Mouse (Mus musculus) liver, embryonic 14.5 days (tissue): ENCODE measurements at regions not wholly inside any gene's neighbourhood (a gene's known extent, or its start where the extent isn't known, plus 50 kb on each side); places are given as distances from the start of the nearest gene placed in this dataset.

ENCODE experiments used
- ATAC-seq: fragments of 200-750 bp; cut with Nextera tagmentation; 2 replicates; pipeline ENCODE4 v1.8.0; 2017; ENCODE audit warnings: moderate number of reproducible peaks, mild to moderate bottlenecking, moderate library complexity; ENCODE audit not compliant: insufficient read depth
- DNase-seq, 3 experiments: peaks; one replicate each; pipeline ENCODE4 v3.0.0-alpha.2; 2012 to 2013; ENCODE audit warnings: low read depth in 3 of 3, low spot score in 3 of 3
- H3K27ac ChIP-seq: fragments of 300-500 bp; sonication (generic); 2 replicates; pipeline ENCODE4 v1.5.1; 2014; ENCODE audit warnings: moderate library complexity, mild to moderate bottlenecking, control low read depth, inconsistent platforms
- H3K27me3 ChIP-seq: fragments of 300-500 bp; sonication (generic); 2 replicates; pipeline ENCODE4 v1.6.1; 2014; ENCODE audit warnings: mild to moderate bottlenecking, low read length, moderate library complexity; ENCODE audit not compliant: control insufficient read depth, insufficient read depth
- H3K36me3 ChIP-seq: fragments of 300-500 bp; sonication (generic); replicated peaks from 2 replicates; pipeline ENCODE4 v1.6.1; 2014; ENCODE audit warnings: low read depth; ENCODE audit not compliant: control insufficient read depth, insufficient read depth
- H3K4me1 ChIP-seq, 2 experiments: fragments of 200-500 bp in 1 of 2; fragments of 300-500 bp in 1 of 2; sonication (generic) in 1 of 2; replicated peaks; 2 replicates each; pipeline ENCODE4 v1.6.1; 2012 to 2014; ENCODE audit warnings: antibody characterized with exemption in 1 of 2, inconsistent platforms in 1 of 2, low read length in 1 of 2; ENCODE audit not compliant: control insufficient read depth in 2 of 2, insufficient read depth in 2 of 2
- H3K4me2 ChIP-seq: fragments of 300-500 bp; sonication (generic); 2 replicates; pipeline ENCODE4 v1.6.1; 2014; ENCODE audit warnings: low read depth, mild to moderate bottlenecking, control low read depth, moderate library complexity
- H3K4me3 ChIP-seq, 2 experiments: fragments of 200-500 bp in 1 of 2; fragments of 300-500 bp in 1 of 2; sonication (generic) in 1 of 2; 2 replicates each; pipeline ENCODE4 v1.5.1; 2012 to 2014; ENCODE audit warnings: low read depth in 2 of 2, low read length in 2 of 2, mild to moderate bottlenecking in 2 of 2, control low read depth in 1 of 2, inconsistent platforms in 1 of 2, moderate library complexity in 1 of 2; ENCODE audit not compliant: insufficient read depth in 1 of 2
- H3K9ac ChIP-seq: fragments of 300-500 bp; sonication (generic); replicated peaks from 2 replicates; pipeline ENCODE4 v1.6.1; 2014; ENCODE audit warnings: mild to moderate bottlenecking, control low read depth, moderate library complexity
- H3K9me3 ChIP-seq: fragments of 300-500 bp; sonication (generic); 2 replicates; pipeline ENCODE4 v1.6.1; 2016; ENCODE audit warnings: low read length, mixed read lengths; ENCODE audit not compliant: control insufficient read depth
- CTCF ChIP-seq: IDR thresholded peaks from 2 replicates; pipeline ENCODE4 v1.5.1; 2016; ENCODE audit warnings: antibody characterized with exemption, low read depth, control low read depth
- EP300 ChIP-seq: IDR thresholded peaks from 2 replicates; pipeline ENCODE4 v1.6.1; 2016; ENCODE audit warnings: antibody characterized with exemption, low read depth
- WGBS: fragments of 180-500 bp; shearing (Covaris S2); extraction: QIAGEN DNeasy Blood & Tissue Kit; methylation state at CpG from one replicate; pipeline ENCODE4 v1.1.7; 2014; ENCODE audit not compliant: insufficient replicate concordance; 5-methylcytosine and 5-hydroxymethylcytosine counted together

GRCm38 (mm10) chr15:7521611-7522010, 123.4 kb upstream of the Egflam start:
- Histone ChIP-seq H3K36me3 (no peaks in the 10 kb centered on the region), H3K27ac (no peak overlapping the region), H3K9me3 (no peaks in the 10 kb centered on the region), H3K27me3 (no peaks in the 10 kb centered on the region), H3K4me2 (no peak overlapping the region), H3K9ac (no peak overlapping the region), H3K4me1 (no peaks in the 10 kb centered on the region), H3K4me3 (no peak overlapping the region)
- 71% methylated on average over 9 of the region's 9 CpGs for WGBS
- ATAC-seq (no peak), DNase-seq (no peak)
- TF ChIP-seq CTCF, result no peak
- no peak for TF ChIP-seq EP300

- ATAC-seq (no peak), DNase-seq (no peak)
- Histone ChIP-seq H3K4me2 (no peak overlapping the region), H3K4me1 (no peaks in the 10 kb centered on the region), H3K27me3 (no peaks in the 10 kb centered on the region), H3K36me3 (no peaks in the 10 kb centered on the region), H3K27ac (no peak overlapping the region), H3K9me3 (no peaks in the 10 kb centered on the region), H3K4me3 (no peak overlapping the region), H3K9ac (no peak overlapping the region)
- 62% methylated on average over 14 of the region's 14 CpGs for WGBS
- TF ChIP-seq CTCF (no peak), EP300 (no peak)
Measured at GRCm38 (mm10) chr15:7522902-7523786, 124.9 kb upstream of the Egflam start.

- WGBS, result 10% methylated on average over 5 of the region's 5 CpGs
- Histone ChIP-seq H3K27ac (no peak overlapping the region), H3K9me3 (no peaks in the 10 kb centered on the region), H3K9ac (no peak overlapping the region), H3K4me2 (no peak overlapping the region), H3K36me3 (no peaks in the 10 kb centered on the region), H3K4me1 (no peaks in the 10 kb centered on the region), H3K27me3 (no peaks in the 10 kb centered on the region), H3K4me3 (no peak overlapping the region)
- ATAC-seq, result no peak
- TF ChIP-seq EP300 (no peak), CTCF (no peak)
- DNase-seq, result no peak
Measured at GRCm38 (mm10) chr15:7530959-7531588, 132.9 kb upstream of the Egflam start.

GRCm38 (mm10) chr15:7537858-7538257, 139.7 kb upstream of the Egflam start:
- no peaks in the 10 kb centered on the region for H3K9me3 ChIP-seq
- no peak overlapping the region for H3K4me2 ChIP-seq
- H3K9ac ChIP-seq, result no peak overlapping the region
- no peak overlapping the region for H3K4me3 ChIP-seq
- ATAC-seq, result no peak
- no peak for DNase-seq
- no peaks in the 10 kb centered on the region for H3K36me3 ChIP-seq
- H3K4me1 ChIP-seq, result no peaks in the 10 kb centered on the region
- WGBS, result 56% methylated on average over 4 of the region's 4 CpGs
- no peak overlapping the region for H3K27ac ChIP-seq
- H3K27me3 ChIP-seq, result no peaks in the 10 kb centered on the region
- TF ChIP-seq EP300 (no peak), CTCF (no peak)

GRCm38 (mm10) chr15:7553190-7553895, 155.1 kb upstream of the Egflam start:
- Histone ChIP-seq H3K4me1 (no peaks in the 10 kb centered on the region), H3K27ac (no peak overlapping the region), H3K9ac (no peak overlapping the region), H3K4me2 (no peak overlapping the region), H3K9me3 (no peaks in the 10 kb centered on the region), H3K4me3 (no peak overlapping the region), H3K27me3 (no peaks in the 10 kb centered on the region), H3K36me3 (no peaks in the 10 kb centered on the region)
- DNase-seq (no peak), ATAC-seq (no peak)
- TF ChIP-seq EP300 (no peak), CTCF (no peak)
- 32% methylated on average over 2 of the region's 2 CpGs for WGBS
